Mouse (Mus musculus) layer of hippocampus, postnatal 25 days (tissue): ENCODE results near the gene Peli2. TPM values are rescaled to one million over a fixed set of nuclear protein-coding genes. Genes with fewer than 3 reads are reported as not detected.
"Not testable (repeated sequence)": the region's sequence is repeated elsewhere in the genome, so short reads cannot be mapped to it uniquely, and the experiment has no call there.

ENCODE experiments used
- DNase-seq, 2 experiments: peaks; one replicate each; pipeline ENCODE4 v3.0.0; 2022; ENCODE audit warnings: mixed read lengths in 2 of 2, low spot score in 1 of 2; ENCODE audit errors: extremely low spot score in 1 of 2
- total RNA-seq, 2 experiments: library from RNA; stranded (reverse); gene quantifications; 2 replicates each; pipeline ENCODE4 v1.2.3; 2021

The Peli2 gene
- 10 to 100 TPM; 17.6 to 28.2 TPM for total RNA-seq

DNA sequence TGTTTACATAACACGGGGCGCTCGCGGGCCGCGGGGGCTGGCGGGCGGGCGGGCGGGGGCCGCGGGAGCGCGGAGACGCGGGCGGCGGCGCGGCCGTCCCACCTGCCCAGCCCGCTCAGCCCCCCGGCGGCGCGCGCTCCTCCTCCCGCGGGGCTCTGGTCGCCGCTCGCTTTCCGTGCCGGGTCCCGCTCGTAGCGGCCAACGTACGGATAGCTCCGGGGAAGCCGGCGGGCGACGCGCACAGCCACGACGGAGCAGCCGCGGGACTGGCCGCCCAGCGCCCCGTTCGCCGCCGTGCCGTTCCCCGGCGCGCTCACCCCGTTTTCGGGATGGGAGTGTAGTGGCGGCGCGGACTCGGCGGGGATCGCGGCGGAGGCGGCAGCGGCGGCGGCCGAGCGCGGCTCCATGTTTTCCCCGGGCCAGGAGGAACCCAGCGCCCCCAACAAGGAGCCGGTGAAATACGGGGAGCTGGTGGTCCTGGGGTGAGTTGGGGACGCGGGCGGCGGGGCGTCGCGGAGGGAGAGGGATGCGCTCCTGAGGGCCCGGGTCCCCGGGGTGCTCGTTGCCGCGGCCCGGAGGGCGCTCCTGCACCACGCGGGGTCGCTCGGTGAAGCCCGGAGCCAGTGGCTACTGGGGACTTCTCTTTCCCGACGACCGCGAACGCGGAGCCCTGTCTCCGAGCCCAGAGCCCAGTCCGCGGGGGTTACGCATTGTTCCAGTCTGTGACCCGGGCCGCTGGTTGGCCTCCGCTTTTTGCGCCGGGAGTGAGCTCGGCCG, at the start of gene Peli2:
Gene Peli2, plus strand, starts transcription at position 72 of the 777 bp plus-strand sequence.
- DNase-seq: peak; percentile 54 to 63

DNA sequence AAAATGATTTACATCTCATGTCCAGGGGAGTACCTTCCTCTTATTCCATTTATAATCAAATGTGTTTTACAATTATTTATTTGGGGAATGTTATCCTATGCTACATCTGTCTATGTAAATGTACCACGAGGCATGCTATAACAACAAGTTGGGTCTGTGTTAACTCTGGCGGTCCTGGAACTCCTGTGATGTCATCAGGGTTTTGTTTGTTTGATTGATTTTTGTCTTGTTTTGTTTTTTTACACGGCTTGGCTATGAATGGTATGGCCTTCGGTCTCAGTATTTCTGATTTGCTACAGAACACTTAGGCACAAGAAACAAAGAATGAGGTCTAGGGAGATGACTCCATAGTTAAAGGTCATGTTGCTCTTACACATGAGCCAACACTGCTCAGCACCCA, 48.5 kb upstream of the Peli2 start:
- no peak for DNase-seq

- DNase-seq: peak; percentile 12 to 40
These were observed 47.1 kb upstream of the Peli2 start for GRCm38 (mm10) chr14:48073247-48074161.

DNA sequence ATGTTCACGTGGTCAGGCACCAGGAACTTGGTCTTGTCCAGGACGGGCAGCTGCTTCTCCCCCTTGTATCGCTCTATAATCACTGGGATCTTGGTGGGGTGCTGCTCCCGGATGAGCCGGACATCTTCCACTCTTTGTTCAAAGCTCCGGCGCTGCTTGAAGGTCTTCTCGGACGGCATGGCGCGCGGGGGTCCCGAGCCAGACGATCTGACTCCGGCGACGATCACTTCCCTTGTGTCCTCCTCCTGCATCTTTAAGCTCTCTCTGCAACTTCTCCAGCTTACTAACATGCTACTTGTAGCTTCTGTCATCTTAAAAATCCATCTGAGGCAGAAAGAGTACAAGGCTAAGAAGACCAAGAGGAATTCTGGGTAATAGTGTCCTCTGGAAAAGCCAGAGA, 41.0 kb upstream of the Peli2 start:
- DNase-seq: not testable (repeated sequence)

- no peak for DNase-seq
These were observed 36.5 kb upstream of the Peli2 start for GRCm38 (mm10) chr14:48083836-48084812.

- no peak for DNase-seq
These were observed 33.8 kb upstream of the Peli2 start for GRCm38 (mm10) chr14:48086682-48087297.

- no peak for DNase-seq
These were observed 33.3 kb upstream of the Peli2 start for GRCm38 (mm10) chr14:48087298-48087830.

DNA sequence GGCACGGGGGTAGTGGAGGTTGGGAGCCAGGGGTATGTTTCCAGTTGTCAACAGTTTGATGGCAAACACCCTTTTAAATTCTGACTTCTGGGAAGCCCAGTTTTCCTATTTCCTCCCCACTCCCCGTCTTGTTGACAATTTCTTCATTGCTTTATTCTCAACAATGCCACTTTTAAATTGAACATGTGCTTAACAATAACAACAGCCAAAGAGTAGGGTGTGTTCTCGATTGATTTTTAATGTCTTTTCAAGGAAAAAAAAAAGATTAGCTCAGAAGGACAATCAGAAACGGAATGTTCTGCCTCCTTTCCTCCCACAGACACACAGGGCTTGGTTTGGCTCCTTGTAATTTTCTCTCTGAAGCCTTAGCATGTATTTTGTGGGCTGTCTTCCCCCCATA, 30.2 kb upstream of the Peli2 start:
- no peak for DNase-seq

- DNase-seq: no peak
These were observed 29.5 kb upstream of the Peli2 start for GRCm38 (mm10) chr14:48091160-48091559.

- no peak for DNase-seq
These were observed 22.4 kb upstream of the Peli2 start for GRCm38 (mm10) chr14:48098253-48098652.

DNA sequence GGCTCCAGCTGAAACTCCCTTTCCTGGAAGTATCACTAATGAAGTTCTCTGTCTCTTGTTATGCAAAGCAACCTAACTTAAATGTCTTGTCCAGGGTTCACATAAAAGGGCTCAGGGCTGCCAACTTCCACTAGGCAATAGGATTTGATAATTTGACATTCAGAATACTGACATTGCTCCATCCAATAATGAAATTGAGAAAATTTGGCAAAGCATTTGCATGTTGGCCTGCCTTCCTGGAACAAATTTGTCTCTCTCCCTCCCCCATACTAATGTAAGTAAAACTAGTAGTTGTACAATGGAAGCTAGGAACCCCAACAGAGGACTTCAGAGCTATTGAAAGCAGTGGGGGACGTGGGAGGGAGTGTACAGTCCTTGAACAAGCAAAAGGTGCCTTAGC, 21.3 kb upstream of the Peli2 start:
- no peak for DNase-seq

DNA sequence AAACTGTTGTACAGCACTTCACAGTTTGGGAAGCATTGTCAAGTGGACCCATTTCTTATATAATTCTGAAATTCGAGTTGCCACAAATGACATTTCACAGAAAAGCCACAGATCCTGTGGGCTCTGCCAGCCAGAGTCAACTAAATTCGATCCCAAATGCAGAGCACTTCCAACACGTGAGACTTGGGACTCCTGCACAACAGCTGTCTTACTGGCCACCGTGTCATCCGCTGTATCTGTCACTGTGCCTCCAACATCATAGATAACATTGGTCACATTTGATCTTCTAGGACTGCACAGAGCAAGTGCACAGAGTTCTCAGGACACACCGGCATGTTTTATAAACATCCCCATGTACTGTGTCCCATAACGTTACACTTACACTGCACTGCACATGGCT, 14.2 kb upstream of the Peli2 start:
- no peak for DNase-seq

- no peak for DNase-seq
These were observed 2.6 kb upstream of the Peli2 start for GRCm38 (mm10) chr14:48117986-48118385.

DNA sequence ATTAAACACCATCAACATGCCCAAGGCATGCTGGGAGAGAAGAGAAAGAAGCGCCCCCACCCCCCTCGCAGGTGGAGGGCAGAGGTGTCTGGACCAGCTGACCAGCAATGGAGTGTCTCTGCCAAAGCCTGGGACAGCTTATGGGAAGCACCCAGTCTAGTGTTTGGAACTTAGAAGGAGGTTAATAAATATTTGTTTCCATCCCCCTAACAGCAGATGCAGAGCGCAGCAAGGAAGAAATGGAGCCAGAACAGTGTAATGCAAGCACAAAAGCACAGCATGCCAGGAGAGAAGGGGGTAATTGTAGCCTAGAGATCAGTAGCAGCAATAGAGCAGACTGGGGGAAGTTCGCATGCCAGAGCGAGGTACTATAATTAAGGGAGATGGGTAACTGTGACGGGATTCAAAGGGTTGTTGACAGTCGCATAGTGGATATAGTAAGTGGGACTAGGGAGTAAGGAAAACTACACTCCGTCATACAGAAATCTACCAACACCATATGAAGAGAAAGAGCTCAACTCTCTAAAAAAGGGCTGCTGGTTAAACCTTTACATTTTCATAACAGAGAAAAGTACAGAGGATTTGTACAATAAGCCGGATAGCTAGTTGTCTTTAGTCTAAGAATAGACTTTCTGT, 1.5 kb upstream of the Peli2 start:
- DNase-seq: no peak

GRCm38 (mm10) chr14:48119648-48120270, 864 bp upstream of the Peli2 start:
- no peak for DNase-seq

GRCm38 (mm10) chr14:48120443-48120751, 226 bp upstream of the Peli2 start:
- no peak for DNase-seq

- no peak for DNase-seq
These were observed 1.2 kb downstream of the Peli2 start for GRCm38 (mm10) chr14:48121529-48122517.

- no peak for DNase-seq
These were observed 3.4 kb downstream of the Peli2 start for GRCm38 (mm10) chr14:48124011-48124410.
